Mouse (Mus musculus) lung, postnatal 0 days (tissue): ENCODE measurements around the gene Sun5. TPM values are rescaled to one million over a fixed set of nuclear protein-coding genes. Genes with fewer than 3 reads are reported as not detected.
"Not testable (repeated sequence)": the region's sequence is repeated elsewhere in the genome, so short reads cannot be mapped to it uniquely, and the experiment has no call there.

ENCODE experiments used
- ATAC-seq: fragments of 200-750 bp; cut with Nextera tagmentation; 2 replicates; pipeline ENCODE4 v1.8.0; 2017; ENCODE audit warnings: moderate library complexity
- DNase-seq: peaks from one replicate; pipeline ENCODE4 v3.0.0-alpha.2; 2016; ENCODE audit warnings: low spot score
- H3K27ac ChIP-seq: fragments of 300-500 bp; sonication (generic); 2 replicates; pipeline ENCODE4 v1.5.1; 2014; ENCODE audit warnings: antibody characterized with exemption, mild to moderate bottlenecking, low read length, mixed read lengths
- H3K27me3 ChIP-seq: fragments of 300-500 bp; sonication (generic); replicated peaks from 2 replicates; pipeline ENCODE4 v1.6.1; 2014; ENCODE audit warnings: low read length, mixed read lengths; ENCODE audit not compliant: insufficient read depth
- H3K36me3 ChIP-seq: fragments of 300-500 bp; sonication (generic); 2 replicates; pipeline ENCODE4 v1.6.1; 2014; ENCODE audit warnings: low read length, mixed read lengths; ENCODE audit not compliant: insufficient read depth
- H3K4me1 ChIP-seq: fragments of 300-500 bp; sonication (generic); 2 replicates; pipeline ENCODE4 v1.6.1; 2014; ENCODE audit warnings: antibody characterized with exemption, low read depth, low read length, mixed read lengths; ENCODE audit not compliant: insufficient read depth
- H3K4me2 ChIP-seq: fragments of 300-500 bp; sonication (generic); replicated peaks from 2 replicates; pipeline ENCODE4 v1.6.1; 2014; ENCODE audit warnings: low read depth, mild to moderate bottlenecking, low read length, moderate library complexity, mixed read lengths
- H3K4me3 ChIP-seq: fragments of 300-500 bp; sonication (generic); 2 replicates; pipeline ENCODE4 v1.5.1; 2014; ENCODE audit warnings: low read depth, low read length
- H3K9ac ChIP-seq: fragments of 300-500 bp; sonication (generic); replicated peaks from 2 replicates; pipeline ENCODE4 v1.6.1; 2014; ENCODE audit warnings: low read depth, mild to moderate bottlenecking
- H3K9me3 ChIP-seq: fragments of 300-500 bp; sonication (generic); 2 replicates; pipeline ENCODE4 v1.6.1; 2016; ENCODE audit warnings: low read length, mixed read lengths
- CTCF ChIP-seq: IDR thresholded peaks from 2 replicates; pipeline ENCODE4 v1.5.1; 2016; ENCODE audit warnings: antibody characterized with exemption, mild to moderate bottlenecking
- EP300 ChIP-seq: IDR thresholded peaks from 2 replicates; pipeline ENCODE4 v1.6.1; 2016; ENCODE audit warnings: antibody characterized with exemption, mild to moderate bottlenecking, control low read depth
- WGBS: fragments of 180-500 bp; shearing (Covaris S2); extraction: QIAGEN DNeasy Blood & Tissue Kit; methylation state at CpG from one replicate; pipeline ENCODE4 v1.1.7; 2014; 5-methylcytosine and 5-hydroxymethylcytosine counted together
- polyA plus RNA-seq: library from polyadenylated mRNA; unstranded; fragments of >200 nt; fragmentation: Nextera tagmentation; extraction: Ambion mirVana; gene quantifications from 2 replicates; pipeline ENCODE4 v1.2.1, GENCODE M21; 2015

Sun5 gene
- polyA plus RNA-seq, 1 experiment from 2014 or later = not detected

DNA sequence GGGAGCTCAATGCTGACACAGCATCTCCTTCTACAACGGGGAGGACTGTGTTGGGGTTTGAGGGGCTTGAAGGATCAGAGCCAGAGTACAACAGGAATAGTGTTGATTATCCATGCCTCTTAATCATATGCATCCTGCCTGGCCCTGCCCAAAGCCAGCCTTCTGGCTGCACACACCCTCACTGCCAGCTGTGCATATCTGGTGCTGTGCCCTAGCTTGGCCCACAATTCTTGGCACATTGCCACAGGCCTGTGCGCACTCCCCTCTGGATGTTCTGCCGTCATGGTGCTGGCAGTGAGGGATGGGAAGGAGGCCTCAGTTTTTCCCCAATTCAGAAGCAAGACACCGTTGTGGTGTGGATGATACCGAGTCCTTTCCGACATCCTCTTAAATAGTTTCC lies 46.3 kb downstream of the Sun5 start:
- Histone ChIP-seq H3K27me3 (no peaks in the 10 kb centered on the region), H3K27ac (no peak overlapping the region), H3K4me2 (no peak overlapping the region), H3K9me3 (no peaks in the 10 kb centered on the region), H3K4me3 (no peak overlapping the region), H3K36me3 (no peaks in the 10 kb centered on the region), H3K4me1 (no peaks in the 10 kb centered on the region), H3K9ac (no peak overlapping the region)
- DNase-seq = no peak
- 54% methylated on average over 6 of the region's 6 CpGs for WGBS
- no peak for TF ChIP-seq CTCF
- TF ChIP-seq EP300 = no peak
- no peak for ATAC-seq

DNA sequence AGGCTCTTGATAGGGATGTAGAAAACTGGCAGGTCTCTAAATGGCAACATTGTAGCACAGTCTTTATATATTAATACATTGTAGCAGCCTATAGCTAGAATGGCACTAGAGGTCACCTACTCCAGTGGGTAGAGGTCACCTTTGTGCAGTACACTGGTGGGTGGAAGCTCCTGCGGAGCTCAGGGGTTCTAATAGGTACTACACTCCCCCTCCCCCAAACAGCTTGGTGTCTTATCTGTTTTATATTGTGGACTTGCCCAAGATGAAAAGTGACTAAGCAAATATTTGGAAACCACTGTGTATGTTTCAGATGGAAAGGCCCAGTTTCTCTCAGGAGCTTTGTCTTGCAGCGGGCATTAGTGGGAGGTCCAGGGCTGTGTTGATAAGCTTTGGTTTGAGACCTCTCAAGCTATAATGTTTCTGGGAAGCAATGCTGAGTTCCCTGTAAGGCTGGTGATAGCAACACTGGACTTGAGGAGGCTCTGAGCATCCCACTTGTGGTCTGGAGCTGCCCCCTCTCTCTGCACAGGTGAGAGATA lies 48.8 kb downstream of the Sun5 start:
- no peak overlapping the region for H3K4me3 ChIP-seq
- H3K4me1 ChIP-seq = no peaks in the 10 kb centered on the region
- no peak overlapping the region for H3K27ac ChIP-seq
- H3K27me3 ChIP-seq = no peaks in the 10 kb centered on the region
- no peak for ATAC-seq
- 51% methylated on average over 2 of the region's 2 CpGs for WGBS
- H3K36me3 ChIP-seq = no peaks in the 10 kb centered on the region
- no peaks in the 10 kb centered on the region for H3K9me3 ChIP-seq
- TF ChIP-seq EP300 = no peak
- TF ChIP-seq CTCF = no peak
- H3K9ac ChIP-seq = no peak overlapping the region
- no peak overlapping the region for H3K4me2 ChIP-seq
- DNase-seq = no peak

DNA sequence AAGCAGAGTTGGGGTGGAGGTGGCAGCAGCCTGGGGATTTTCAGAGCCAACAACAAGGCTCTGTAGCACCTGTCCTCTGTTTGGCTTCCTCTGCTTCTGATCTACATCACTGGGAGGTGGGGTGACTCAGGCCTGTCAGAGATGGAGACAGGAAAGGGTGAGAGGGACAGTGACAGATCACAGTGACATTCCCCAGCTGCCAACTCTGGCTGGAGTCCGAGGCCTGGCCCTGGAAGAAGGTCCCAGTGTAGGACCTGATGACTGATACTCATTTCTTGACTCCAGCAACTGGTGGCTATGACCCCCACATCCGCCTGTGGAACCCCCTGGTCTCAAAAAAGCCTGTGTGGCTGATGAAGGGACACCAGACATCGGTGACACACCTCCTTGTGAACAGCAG lies 61.0 kb downstream of the Sun5 start:
- no peak for ATAC-seq

DNA sequence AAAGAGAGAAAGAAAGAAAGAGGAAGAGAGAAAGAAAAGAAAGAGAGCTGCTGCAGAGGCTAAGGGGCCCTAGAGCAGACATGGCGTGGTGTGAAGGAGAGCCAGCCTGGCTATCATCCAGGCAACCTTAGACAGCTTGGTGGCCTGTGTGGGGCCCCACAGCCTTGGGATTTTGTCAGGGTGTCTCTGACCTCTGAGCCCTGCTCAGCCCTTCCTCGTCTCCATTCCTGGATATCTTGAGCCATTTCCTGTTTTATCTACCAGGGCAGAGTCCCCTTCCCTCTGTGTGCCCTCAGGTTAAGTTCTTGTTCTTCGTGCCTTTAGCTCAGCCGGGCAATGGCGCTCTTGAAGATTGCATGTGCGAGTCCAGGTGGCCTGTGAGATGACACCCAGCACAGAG lies 62.0 kb downstream of the Sun5 start:
- TF ChIP-seq EP300 (no peak), CTCF (no peak)

More for the DNA sequence above, 61.0 kb downstream of the Sun5 start:
- Histone ChIP-seq H3K36me3 (no peaks in the 10 kb centered on the region), H3K4me3 (no peak overlapping the region), H3K27me3 (no peaks in the 10 kb centered on the region), H3K9ac (no peak overlapping the region), H3K27ac (no peak overlapping the region), H3K9me3 (no peaks in the 10 kb centered on the region), H3K4me1 (no peaks in the 10 kb centered on the region), H3K4me2 (no peak overlapping the region)
- WGBS = 52% methylated on average over 3 of the region's 3 CpGs
- DNase-seq = no peak
- TF ChIP-seq EP300 (no peak), CTCF (no peak)

DNA sequence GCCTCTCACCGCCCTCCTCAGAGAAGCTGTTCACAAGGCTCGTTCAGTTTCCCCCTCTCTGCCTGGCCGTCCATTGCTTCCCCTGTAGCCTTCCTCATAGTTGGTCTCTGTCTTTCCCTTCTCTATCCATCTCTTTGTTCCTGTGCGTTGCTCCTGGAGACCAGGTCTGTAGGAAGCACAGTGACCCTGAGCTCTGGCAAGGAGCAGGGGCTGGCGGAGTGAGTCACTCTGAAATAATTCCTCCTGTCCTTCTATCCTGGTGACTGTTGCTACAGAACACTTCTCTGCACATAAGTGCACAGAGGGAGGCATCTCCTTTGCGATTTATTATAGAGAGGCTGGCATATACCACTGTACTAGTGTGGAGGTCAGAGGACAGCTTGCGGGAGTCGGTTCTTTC lies 62.7 kb downstream of the Sun5 start:
- Histone ChIP-seq H3K27me3 (no peaks in the 10 kb centered on the region), H3K36me3 (no peaks in the 10 kb centered on the region), H3K4me1 (no peaks in the 10 kb centered on the region), H3K4me2 (no peak overlapping the region), H3K9me3 (no peaks in the 10 kb centered on the region), H3K4me3 (no peak overlapping the region), H3K27ac (no peak overlapping the region), H3K9ac (no peak overlapping the region)
- DNase-seq (no peak), ATAC-seq (no peak)
- TF ChIP-seq CTCF (no peak), EP300 (no peak)
- 71% methylated on average over 8 of the region's 8 CpGs for WGBS

More for the DNA sequence above, 62.0 kb downstream of the Sun5 start:
- Histone ChIP-seq H3K4me1 (no peaks in the 10 kb centered on the region), H3K9ac (no peak overlapping the region), H3K27me3 (no peaks in the 10 kb centered on the region), H3K9me3 (no peaks in the 10 kb centered on the region), H3K36me3 (no peaks in the 10 kb centered on the region), H3K4me3 (no peak overlapping the region), H3K27ac (no peak overlapping the region), H3K4me2 (no peak overlapping the region)
- DNase-seq (no peak), ATAC-seq (no peak)
- WGBS = 63% methylated on average over 6 of the region's 6 CpGs

DNA sequence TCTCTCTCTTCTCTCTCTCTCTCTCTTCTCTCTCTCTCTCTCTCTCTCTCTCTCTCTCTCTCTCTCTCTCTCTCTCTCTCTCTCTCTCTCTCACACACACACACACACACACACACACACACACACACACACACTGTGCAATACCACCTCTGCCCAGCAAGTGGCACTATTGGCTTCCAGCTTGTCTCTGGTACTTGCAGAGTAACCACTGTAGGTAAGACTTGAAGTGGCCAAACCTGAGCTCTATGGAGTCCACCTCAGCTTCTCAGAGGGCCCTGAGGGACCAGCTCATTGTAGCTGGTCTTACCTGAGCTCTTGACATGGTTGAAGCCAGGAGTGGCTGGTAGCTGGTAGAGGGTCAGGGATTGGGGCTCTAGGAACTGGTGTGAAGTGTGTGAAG lies 63.4 kb downstream of the Sun5 start:
- H3K27ac ChIP-seq, H3K36me3 ChIP-seq, H3K4me3 ChIP-seq, H3K4me2 ChIP-seq, H3K9me3 ChIP-seq, H3K4me1 ChIP-seq, ATAC-seq, H3K9ac ChIP-seq, H3K27me3 ChIP-seq: not testable (repeated sequence)
- TF ChIP-seq CTCF = peak; percentile 78
- DNase-seq = peak; percentile 26

Other genes with a start within 250 kb of the Sun5 start
- gene Commd7, start 238.3 kb downstream of the Sun5 start, polyA plus RNA-seq = 71.8 and 73.3 TPM in 2 replicates
- gene Dnmt3b, start 221.6 kb downstream of the Sun5 start, polyA plus RNA-seq = 3.3 and 4.2 TPM in 2 replicates
- 0.10 and 0.15 TPM in 2 replicates for gene Dnmt3c, start 174.4 kb downstream of the Sun5 start, polyA plus RNA-seq
- 145 and 164 TPM in 2 replicates for gene Mapre1, start 129.8 kb downstream of the Sun5 start, polyA plus RNA-seq
- 0.05 TPM in 1 of 2 replicates, not detected in the other for gene Efcab8, start 91.2 kb downstream of the Sun5 start, polyA plus RNA-seq
- not detected in 2 replicates for gene Bpifb2, start 4.0 kb upstream of the Sun5 start, polyA plus RNA-seq
- not detected in 2 replicates for gene Bpifb6, start 29.3 kb upstream of the Sun5 start, polyA plus RNA-seq
- not detected in 2 replicates for gene Bpifb3, start 47.1 kb upstream of the Sun5 start, polyA plus RNA-seq
- gene Bpifb4, start 67.1 kb upstream of the Sun5 start, polyA plus RNA-seq = not detected in 2 replicates
- gene Bpifa6, start 103.9 kb upstream of the Sun5 start, polyA plus RNA-seq = not detected in 2 replicates
- not detected in 2 replicates for gene Bpifa2, start 137.2 kb upstream of the Sun5 start, polyA plus RNA-seq